Mouse (Mus musculus) small intestine, adult 2 months (tissue): Measurements from ENCODE around the gene Prkca.

Source experiments
- CTCF ChIP-seq: fragments of 200-500 bp; IDR thresholded peaks from 2 replicates; pipeline ENCODE4 v1.5.1; 2012; ENCODE audit warnings: low read depth, mild to moderate bottlenecking, control low read depth, inconsistent platforms, low read length, moderate library complexity, mixed read lengths; ENCODE audit not compliant: insufficient replicate concordance, insufficient read length; ENCODE audit errors: extremely low read depth
- POLR2A ChIP-seq: fragments of 200-500 bp; IDR thresholded peaks from 2 replicates; pipeline ENCODE4 v1.6.1; 2012; ENCODE audit warnings: low read depth, mild to moderate bottlenecking, control low read depth, inconsistent platforms, low read length, moderate library complexity

GRCm38 (mm10) chr11:108178802-108179201 is 164.9 kb downstream of the Prkca start:
- TF ChIP-seq POLR2A (no peak), CTCF (no peak)
